Mouse (Mus musculus): Measurements from ENCODE around the gene Gm17651. TPM values are rescaled to one million over a fixed set of nuclear protein-coding genes. Genes with fewer than 3 reads are reported as not detected.

Gene Gm17651
- total RNA-seq, 2 experiments from 2014 or later: not detected

DNA sequence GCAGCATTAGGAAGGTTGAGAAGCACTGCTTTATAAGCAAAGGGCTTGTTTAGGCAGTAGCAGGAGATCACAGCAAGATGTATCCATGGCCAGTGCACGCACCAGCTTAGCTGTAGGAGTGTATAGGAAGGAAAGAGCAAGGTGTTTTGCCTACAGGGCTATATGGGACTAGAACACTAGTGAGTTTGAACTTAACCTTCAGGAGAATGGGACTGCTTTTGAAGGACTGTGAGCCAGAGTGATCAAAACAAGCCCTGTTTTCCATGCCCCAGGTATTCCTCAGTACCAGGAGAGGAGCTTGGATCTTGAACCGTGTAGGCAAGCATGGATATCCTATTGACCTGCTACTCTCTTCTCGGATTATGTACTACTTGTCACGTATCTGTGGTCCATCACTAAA, 33.1 kb downstream of the Gm17651 start:
- no peak for DNase-seq
- TF ChIP-seq CTCF (IDR thresholded peaks at IDR 0.05): no peak
- Histone ChIP-seq H3K4me3 (no peak overlapping the region), H3K27ac (no peak overlapping the region)
- intact Hi-C loops (cut with DNase I): no loop called here

- peak; percentile 36 for TF ChIP-seq CTCF (IDR thresholded peaks at IDR 0.05)
- Histone ChIP-seq H3K27ac (peak overlapping the region; percentile 73), H3K4me3 (no peak overlapping the region)
Observed at GRCm38 (mm10) chr3:97634288-97634761, 40.2 kb downstream of the Gm17651 start.

GRCm38 (mm10) chr3:97633456-97633855, 41.0 kb downstream of the Gm17651 start:
- intact Hi-C loops (cut with DNase I): no loop called here
- no peak for TF ChIP-seq CTCF (IDR thresholded peaks at IDR 0.05)
- Histone ChIP-seq H3K4me3 (no peak overlapping the region), H3K27ac (no peak overlapping the region)
- DNase-seq: no peak

More at GRCm38 (mm10) chr3:97634288-97634761, 40.2 kb downstream of the Gm17651 start:
- intact Hi-C loops (cut with DNase I): no loop called here
- peak; percentile 85 for DNase-seq

DNA sequence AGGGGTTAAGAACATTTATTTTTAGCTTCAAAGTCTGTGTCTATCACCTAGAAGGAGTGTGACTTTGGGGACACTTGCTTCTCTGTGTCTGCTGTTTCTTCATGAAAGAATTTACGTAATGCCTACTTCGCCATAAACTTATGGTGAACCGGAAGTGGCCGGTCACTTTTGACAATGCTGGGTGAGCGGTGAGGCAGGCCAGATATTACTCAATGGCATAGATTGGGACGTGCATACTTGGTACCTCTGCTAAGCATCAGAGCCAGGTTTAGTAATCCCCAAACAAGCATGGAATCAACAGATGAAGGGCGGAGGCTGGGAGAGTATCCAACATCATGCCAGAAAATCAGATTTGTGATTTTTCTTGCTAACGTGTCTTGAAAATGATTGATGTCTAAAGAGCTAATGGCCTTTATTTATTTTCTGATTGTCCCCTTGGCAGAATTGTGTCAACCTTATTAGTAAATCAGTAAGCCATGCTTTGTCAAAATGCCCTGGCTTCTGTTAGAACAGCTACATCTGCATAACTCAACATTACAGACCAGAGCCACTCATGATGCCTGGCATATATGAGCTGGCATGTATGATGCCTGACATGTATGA, 43.1 kb downstream of the Gm17651 start:
- intact Hi-C loops (cut with DNase I): no loop called here
- no peak for DNase-seq
- no peak for TF ChIP-seq CTCF (IDR thresholded peaks at IDR 0.05)
- no peak overlapping the region for H3K4me3 ChIP-seq
- H3K27ac ChIP-seq: no peak overlapping the region

GRCm38 (mm10) chr3:97630746-97631145, 43.7 kb downstream of the Gm17651 start:
- DNase-seq: no peak
- Histone ChIP-seq H3K27ac (no peak overlapping the region), H3K4me3 (no peak overlapping the region)
- TF ChIP-seq CTCF (IDR thresholded peaks at IDR 0.05): no peak
- intact Hi-C loops (cut with DNase I): no loop called here

- H3K4me3 ChIP-seq: no peak overlapping the region
- no peak overlapping the region for H3K27ac ChIP-seq
- no peak for TF ChIP-seq CTCF (IDR thresholded peaks at IDR 0.05)
- no peak for DNase-seq
- intact Hi-C loops (cut with DNase I): no loop called here
Observed at GRCm38 (mm10) chr3:97629941-97630340, 44.6 kb downstream of the Gm17651 start.

DNA sequence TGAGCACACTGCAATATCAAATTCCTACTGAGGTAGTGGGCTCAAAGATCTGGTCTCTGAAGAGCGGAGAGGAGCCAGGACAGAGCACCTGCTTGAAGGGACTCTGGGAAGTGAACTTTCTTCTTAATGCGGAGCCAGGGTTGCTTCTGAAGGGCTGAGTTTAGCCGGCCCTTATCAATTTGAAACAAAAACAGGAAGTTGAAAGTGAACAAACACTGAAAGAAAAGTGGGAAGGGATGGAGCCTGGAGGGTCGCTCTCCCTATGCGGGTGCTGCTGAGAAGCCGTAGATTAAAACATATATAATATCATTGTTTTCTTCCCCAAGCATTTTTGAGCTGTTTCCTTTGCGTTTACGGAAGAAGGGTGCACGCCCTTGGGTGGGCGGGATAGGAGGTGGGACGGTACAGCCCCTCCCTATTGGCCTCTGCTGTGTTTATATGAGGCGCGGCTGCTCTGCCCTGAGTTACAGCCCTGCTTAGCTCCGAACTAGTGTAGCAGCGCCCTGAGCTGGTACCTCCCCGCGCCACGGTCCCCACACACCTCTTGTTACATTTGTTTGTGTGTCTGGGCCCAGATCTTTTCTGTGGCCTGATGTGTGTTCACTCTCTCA, 46.0 kb downstream of the Gm17651 start, which contains the start of gene Fmo5:
TSS of gene Fmo5 (plus strand) at position 414 of the 611 bp plus-strand sequence.
- TF ChIP-seq CTCF (IDR thresholded peaks at IDR 0.05): no peak
- Histone ChIP-seq H3K4me3 (peak within 1 kb of the TSS; percentile 74), H3K27ac (peak within 1 kb of the TSS; percentile 87)
- intact Hi-C loops (cut with DNase I): no loop called here
- peak; percentile 84 for DNase-seq

DNA sequence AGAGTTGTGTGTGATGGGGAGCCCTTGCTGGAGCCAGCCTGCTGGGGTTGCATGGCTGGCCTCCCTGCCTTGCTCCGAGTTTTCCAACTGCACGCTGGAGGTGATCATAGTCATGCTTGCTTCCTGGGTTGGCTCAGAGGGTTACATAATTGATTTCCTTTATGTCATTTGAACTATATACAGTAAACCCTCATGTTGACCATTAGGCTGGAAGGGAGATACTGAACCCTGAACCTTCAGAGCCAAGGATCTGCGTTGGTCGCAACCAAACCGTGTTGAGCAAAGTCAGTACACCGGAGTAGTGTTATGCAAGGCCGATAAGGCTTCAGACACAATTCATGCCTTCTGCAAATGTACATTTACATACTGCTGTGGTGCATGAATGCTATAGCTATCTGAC, 46.6 kb downstream of the Gm17651 start:
- intact Hi-C loops (cut with DNase I): no loop called here
- DNase-seq: no peak
- H3K4me3 ChIP-seq: peak overlapping the region; percentile 74
- peak overlapping the region; percentile 87; the same call in 1 of the 2 replicates for H3K27ac ChIP-seq
- no peak for TF ChIP-seq CTCF (IDR thresholded peaks at IDR 0.05)

GRCm38 (mm10) chr3:97624611-97625010, 49.9 kb downstream of the Gm17651 start:
- Histone ChIP-seq H3K27ac (no peak overlapping the region), H3K4me3 (no peak overlapping the region)
- TF ChIP-seq CTCF (IDR thresholded peaks at IDR 0.05): no peak
- no peak for DNase-seq
- intact Hi-C loops (cut with DNase I): no loop called here

Small RNA genes lying within 50 kb of the gene (microRNA-seq; reads per million reads assigned to microRNA genes)
- gene Mir7225: not detected

Other genes with a start within 250 kb of the Gm17651 start
- gene Chd1l, start 64.5 kb downstream of the Gm17651 start, total RNA-seq (2021): 10 to 100 TPM; 10.6 to 11.5 TPM
- gene Fmo5, start 45.9 kb downstream of the Gm17651 start, total RNA-seq (2021): 1 to 10 TPM; 6.5 to 7.3 TPM
- gene Prkab2, start 16.5 kb downstream of the Gm17651 start, total RNA-seq (2021): 100 to 1,000 TPM; 137 to 243 TPM
- 1,000 to 10,000 TPM; 3,559 to 3,570 TPM for gene Pde4dip, start 214.0 kb upstream of the Gm17651 start, total RNA-seq (2021)
- gene Sec22b, start 226.5 kb upstream of the Gm17651 start, total RNA-seq (2021): 10 to 100 TPM; 24.2 to 32.1 TPM

All from gastrocnemius, adult 2 months (tissue).